Mouse (Mus musculus) lung, embryonic 16.5 days (tissue): ENCODE results near the gene Tars2. TPM values are rescaled to one million over a fixed set of nuclear protein-coding genes. Genes with fewer than 3 reads are reported as not detected.

ENCODE experiments used
- ATAC-seq: fragments of 200-750 bp; cut with Nextera tagmentation; 2 replicates; pipeline ENCODE4 v1.8.0; 2017; ENCODE audit warnings: low read depth, mild to moderate bottlenecking, moderate library complexity
- H3K27ac ChIP-seq: fragments of 300-500 bp; sonication (generic); 2 replicates; pipeline ENCODE4 v1.5.1; 2014; ENCODE audit warnings: mild to moderate bottlenecking, control low read depth, low read length
- H3K27me3 ChIP-seq: fragments of 300-500 bp; sonication (generic); 2 replicates; pipeline ENCODE4 v1.6.1; 2014; ENCODE audit warnings: low read depth, low read length, mixed read lengths; ENCODE audit not compliant: control insufficient read depth, insufficient read depth
- H3K36me3 ChIP-seq: fragments of 300-500 bp; sonication (generic); 2 replicates; pipeline ENCODE4 v1.6.1; 2014; ENCODE audit warnings: low read length; ENCODE audit not compliant: control insufficient read depth, insufficient read depth
- H3K4me1 ChIP-seq: fragments of 300-500 bp; sonication (generic); replicated peaks from 2 replicates; pipeline ENCODE4 v1.6.1; 2014; ENCODE audit warnings: low read length, mixed read lengths; ENCODE audit not compliant: control insufficient read depth, insufficient read depth
- H3K4me2 ChIP-seq: fragments of 300-500 bp; sonication (generic); 2 replicates; pipeline ENCODE4 v1.6.1; 2014; ENCODE audit warnings: low read depth, low read length, control low read depth
- H3K4me3 ChIP-seq: fragments of 300-500 bp; sonication (generic); 2 replicates; pipeline ENCODE4 v1.5.1; 2014; ENCODE audit warnings: mild to moderate bottlenecking, low read length, control low read depth
- H3K9ac ChIP-seq: fragments of 300-500 bp; sonication (generic); 2 replicates; pipeline ENCODE4 v1.6.1; 2014; ENCODE audit warnings: low read length, control low read depth
- H3K9me3 ChIP-seq: fragments of 300-500 bp; sonication (generic); 2 replicates; pipeline ENCODE4 v1.6.1; 2016; ENCODE audit warnings: low read length; ENCODE audit not compliant: control insufficient read depth
- WGBS: fragments of 180-500 bp; shearing (Covaris S2); extraction: QIAGEN DNeasy Blood & Tissue Kit; methylation state at CpG from one replicate; pipeline ENCODE4 v1.1.7; 2014; 5-methylcytosine and 5-hydroxymethylcytosine counted together
- polyA plus RNA-seq: library from polyadenylated mRNA; unstranded; fragments of >200 nt; fragmentation: Nextera tagmentation; extraction: Ambion mirVana; gene quantifications from 2 replicates; pipeline ENCODE4 v1.2.1, GENCODE M21; 2015

Tars2 gene
- polyA plus RNA-seq, 1 experiment from 2014 or later = 42.5 TPM

DNA sequence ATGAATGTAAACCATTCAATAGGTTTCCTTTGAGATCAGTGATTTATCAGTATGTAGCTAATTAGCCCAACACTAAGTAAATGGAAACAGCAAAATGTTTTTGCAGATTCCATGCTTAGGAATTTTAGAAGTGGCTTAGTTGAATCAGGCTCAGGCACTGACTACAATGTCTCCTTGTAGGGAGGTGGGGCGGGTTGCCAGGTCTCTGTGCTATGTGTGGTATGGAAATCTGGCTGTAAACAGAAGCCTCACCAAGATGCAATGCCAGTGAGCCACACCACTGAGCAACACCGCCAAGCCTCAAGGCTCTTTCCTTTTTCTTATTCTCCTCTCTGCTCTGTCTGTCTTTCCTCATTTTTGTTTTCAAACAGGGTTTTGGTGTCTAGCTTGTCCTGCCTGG is 31.1 kb downstream of the Tars2 start:
- Histone ChIP-seq H3K27me3 (no peaks in the 10 kb centered on the region), H3K36me3 (no peaks in the 10 kb centered on the region), H3K9me3 (no peaks in the 10 kb centered on the region), H3K27ac (no peak overlapping the region), H3K4me3 (no peak overlapping the region), H3K4me1 (peaks cover 8% of the 10 kb centered on the region; the same call in 1 of the 2 replicates), H3K4me2 (no peak overlapping the region), H3K9ac (no peak overlapping the region)
- 79% methylated on average over 2 of the region's 2 CpGs for WGBS
- no peak for ATAC-seq

GRCm38 (mm10) chr3:95726696-95727358 is 33.2 kb downstream of the Tars2 start:
- Histone ChIP-seq H3K27ac (no peak overlapping the region), H3K9me3 (no peaks in the 10 kb centered on the region), H3K4me3 (no peak overlapping the region), H3K36me3 (no peaks in the 10 kb centered on the region), H3K4me2 (no peak overlapping the region), H3K4me1 (no peaks in the 10 kb centered on the region), H3K27me3 (no peaks in the 10 kb centered on the region), H3K9ac (no peak overlapping the region)
- no peak for ATAC-seq
- WGBS = 33% methylated on average over 7 of the region's 7 CpGs

DNA sequence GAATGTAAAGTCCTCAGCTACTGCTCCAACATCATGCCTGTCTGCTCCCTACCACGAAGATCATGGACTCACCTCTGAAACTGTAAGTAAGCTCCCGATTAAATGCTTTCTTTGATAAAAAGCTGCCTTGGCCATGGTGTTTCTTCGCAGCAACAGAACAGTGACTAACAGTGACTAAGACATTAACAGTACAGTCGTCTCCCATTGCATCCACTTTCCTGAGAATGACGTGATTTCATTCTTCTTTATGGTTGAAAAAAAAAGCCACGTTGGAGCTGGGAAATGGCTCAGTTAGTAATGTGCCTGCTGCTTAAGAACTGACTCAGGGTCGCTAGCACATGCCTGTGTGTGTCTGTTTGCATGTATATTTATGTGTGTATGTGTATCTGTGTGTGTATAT is 34.1 kb downstream of the Tars2 start:
- H3K36me3 ChIP-seq = no peaks in the 10 kb centered on the region
- 75% methylated on average over 7 of the region's 7 CpGs for WGBS
- ATAC-seq = no peak
- H3K27ac ChIP-seq = no peak overlapping the region
- H3K4me3 ChIP-seq = no peak overlapping the region
- no peak overlapping the region for H3K4me2 ChIP-seq
- H3K9ac ChIP-seq = no peak overlapping the region
- no peaks in the 10 kb centered on the region for H3K4me1 ChIP-seq
- H3K27me3 ChIP-seq = no peaks in the 10 kb centered on the region
- no peaks in the 10 kb centered on the region for H3K9me3 ChIP-seq

DNA sequence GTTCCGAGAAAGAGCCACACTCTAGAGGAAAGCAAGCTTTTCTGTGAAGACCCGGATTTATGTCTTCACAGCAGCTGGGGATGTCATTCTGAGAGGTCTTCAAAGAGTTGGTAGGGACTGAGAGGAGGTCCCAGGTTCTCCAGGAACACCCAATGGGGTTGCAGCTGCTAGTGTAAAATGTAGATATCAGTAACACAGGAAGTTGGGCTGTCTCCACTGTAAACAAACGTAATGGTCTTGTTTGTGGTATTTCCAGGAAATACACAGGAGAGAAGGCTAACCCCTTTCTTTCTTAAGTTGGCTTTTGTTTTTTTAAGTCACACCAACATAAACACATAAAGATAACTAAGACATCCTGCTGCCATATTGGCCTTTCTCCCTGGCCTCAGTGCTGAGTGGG is 37.6 kb downstream of the Tars2 start:
- no peaks in the 10 kb centered on the region for H3K36me3 ChIP-seq
- H3K27ac ChIP-seq = no peak overlapping the region
- H3K4me3 ChIP-seq = no peak overlapping the region
- H3K9me3 ChIP-seq = no peaks in the 10 kb centered on the region
- no peak overlapping the region for H3K9ac ChIP-seq
- H3K27me3 ChIP-seq = no peaks in the 10 kb centered on the region
- H3K4me1 ChIP-seq = no peaks in the 10 kb centered on the region
- 49% methylated on average over 3 of the region's 3 CpGs for WGBS
- no peak overlapping the region for H3K4me2 ChIP-seq
- ATAC-seq = no peak

GRCm38 (mm10) chr3:95718153-95718552 is 41.9 kb downstream of the Tars2 start:
- ATAC-seq = no peak
- Histone ChIP-seq H3K4me3 (no peak overlapping the region), H3K4me1 (no peaks in the 10 kb centered on the region), H3K9me3 (no peaks in the 10 kb centered on the region; the same call in 1 of the 2 replicates), H3K27ac (no peak overlapping the region), H3K36me3 (no peaks in the 10 kb centered on the region), H3K27me3 (no peaks in the 10 kb centered on the region), H3K9ac (no peak overlapping the region), H3K4me2 (no peak overlapping the region)
- 73% methylated on average over 2 of the region's 2 CpGs for WGBS

DNA sequence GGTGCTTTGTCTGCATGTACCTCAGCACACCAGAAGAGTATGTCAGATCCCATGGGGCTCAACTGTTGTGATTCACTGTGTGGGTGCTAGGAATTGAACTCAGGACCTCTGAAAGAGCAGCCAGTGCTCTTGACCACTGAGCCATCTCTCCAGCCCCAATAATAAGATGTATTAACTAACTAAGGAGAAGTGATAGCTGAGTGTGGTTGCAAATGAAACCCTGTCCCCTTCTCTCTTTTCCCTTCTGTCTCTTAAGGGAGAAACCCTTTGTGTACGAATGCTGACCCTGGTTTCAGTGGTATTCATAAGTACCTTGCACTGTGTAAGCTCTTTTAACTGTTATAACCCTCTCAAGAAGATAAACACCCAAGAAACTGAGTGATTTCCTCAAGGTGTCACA is 43.9 kb downstream of the Tars2 start:
- no peaks in the 10 kb centered on the region for H3K36me3 ChIP-seq
- no peak overlapping the region for H3K9ac ChIP-seq
- ATAC-seq = no peak
- H3K4me3 ChIP-seq = no peak overlapping the region
- no peak overlapping the region for H3K4me2 ChIP-seq
- WGBS = 67% methylated on average over 1 of the region's 1 CpGs
- peaks cover 3% of the 10 kb centered on the region; the same call in 1 of the 2 replicates for H3K9me3 ChIP-seq
- no peaks in the 10 kb centered on the region for H3K4me1 ChIP-seq
- H3K27ac ChIP-seq = no peak overlapping the region
- H3K27me3 ChIP-seq = no peaks in the 10 kb centered on the region

DNA sequence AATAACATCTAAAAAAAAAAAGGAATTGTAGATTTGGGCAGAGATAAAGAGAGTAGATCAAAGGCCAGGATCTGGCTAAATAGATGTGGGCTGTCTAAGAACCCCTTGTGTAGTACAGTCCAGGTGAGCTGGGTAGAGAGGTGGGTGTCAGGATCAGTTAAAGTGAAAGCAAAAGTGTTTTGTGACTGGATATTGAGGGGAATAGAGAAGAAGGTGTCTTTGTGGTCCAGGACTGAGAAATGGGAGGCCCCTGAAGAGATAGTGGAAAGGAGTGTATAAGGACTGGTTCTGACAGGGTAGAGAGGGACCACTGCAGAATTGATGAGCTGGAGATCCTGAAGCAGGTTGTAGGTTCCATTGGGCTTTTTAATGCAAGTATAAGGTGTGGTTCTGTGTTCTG is 50.0 kb downstream of the Tars2 start:
- no peak overlapping the region for H3K27ac ChIP-seq
- no peak overlapping the region for H3K4me3 ChIP-seq
- H3K4me1 ChIP-seq = no peaks in the 10 kb centered on the region
- no peak for ATAC-seq
- H3K4me2 ChIP-seq = no peak overlapping the region
- no peaks in the 10 kb centered on the region for H3K27me3 ChIP-seq
- no peaks in the 10 kb centered on the region for H3K36me3 ChIP-seq
- peaks cover 3% of the 10 kb centered on the region; the same call in 1 of the 2 replicates for H3K9me3 ChIP-seq
- H3K9ac ChIP-seq = no peak overlapping the region

DNA sequence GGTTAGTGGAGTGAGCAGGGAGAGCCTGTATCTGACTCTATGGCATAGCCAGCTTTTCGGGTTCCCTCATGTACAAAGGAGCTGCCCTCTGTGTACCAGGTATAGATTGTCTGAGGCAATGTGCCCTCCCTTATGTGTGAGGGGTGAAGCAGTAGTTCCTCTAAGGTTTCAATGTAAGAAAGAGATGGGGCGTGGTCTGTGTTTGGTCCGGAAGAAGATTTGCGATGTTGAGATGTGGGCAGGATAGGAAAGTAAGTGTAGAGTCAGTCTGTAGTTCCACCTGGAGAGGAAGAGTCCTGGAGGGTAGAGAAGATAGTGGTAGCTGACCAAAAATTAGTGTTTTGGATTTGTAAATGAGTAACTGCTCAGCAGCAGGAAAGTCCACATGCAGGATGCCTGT is 51.0 kb downstream of the Tars2 start:
- Histone ChIP-seq H3K4me2 (no peak overlapping the region), H3K4me1 (no peaks in the 10 kb centered on the region), H3K4me3 (no peak overlapping the region), H3K9ac (no peak overlapping the region), H3K9me3 (peaks cover 3% of the 10 kb centered on the region; the same call in 1 of the 2 replicates), H3K27ac (no peak overlapping the region), H3K36me3 (no peaks in the 10 kb centered on the region), H3K27me3 (no peaks in the 10 kb centered on the region)
- WGBS = 94% methylated on average over 4 of the region's 4 CpGs
- no peak for ATAC-seq

- no peak overlapping the region for H3K9ac ChIP-seq
- peaks cover under 1% of the 10 kb centered on the region; the same call in 1 of the 2 replicates for H3K4me1 ChIP-seq
- no peak for ATAC-seq
- H3K4me3 ChIP-seq = no peak overlapping the region
- WGBS = 81% methylated on average over 7 of the region's 7 CpGs
- no peaks in the 10 kb centered on the region for H3K9me3 ChIP-seq
- H3K4me2 ChIP-seq = no peak overlapping the region
- H3K27ac ChIP-seq = no peak overlapping the region
- H3K36me3 ChIP-seq = no peaks in the 10 kb centered on the region
- no peaks in the 10 kb centered on the region for H3K27me3 ChIP-seq
Observed at GRCm38 (mm10) chr3:95707497-95707896, 52.5 kb downstream of the Tars2 start.

DNA sequence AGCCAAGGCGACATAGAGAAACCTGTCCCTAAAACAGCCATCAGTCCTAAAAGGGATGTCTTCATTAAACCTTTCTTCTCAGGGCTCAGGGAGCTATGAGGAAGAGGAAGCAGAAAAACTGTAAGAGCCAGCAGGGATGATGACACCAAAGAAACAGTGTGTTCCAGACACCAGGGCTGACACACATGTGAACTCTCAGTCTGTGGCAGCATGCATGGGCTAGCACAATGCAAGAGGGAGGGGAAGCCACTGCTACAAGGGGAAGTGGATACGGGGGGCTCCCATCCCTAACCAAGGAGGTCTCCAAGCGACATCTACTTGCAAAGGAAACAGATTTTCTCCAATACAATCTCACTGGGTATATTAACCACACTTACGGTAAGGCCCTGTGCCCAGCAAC is 53.7 kb downstream of the Tars2 start:
- H3K9me3 ChIP-seq = no peaks in the 10 kb centered on the region
- H3K4me3 ChIP-seq = no peak overlapping the region
- no peak overlapping the region for H3K27ac ChIP-seq
- H3K4me2 ChIP-seq = no peak overlapping the region
- peaks cover 13% of the 10 kb centered on the region for H3K4me1 ChIP-seq
- no peak overlapping the region for H3K9ac ChIP-seq
- no peaks in the 10 kb centered on the region for H3K27me3 ChIP-seq
- no peaks in the 10 kb centered on the region for H3K36me3 ChIP-seq
- no peak for ATAC-seq
- 89% methylated on average over 4 of the region's 4 CpGs for WGBS
